Mouse (Mus musculus) lung, postnatal 0 days (tissue): ENCODE results near the gene Hist1h2ab.

Experiments
- CTCF ChIP-seq: IDR thresholded peaks from 2 replicates; pipeline ENCODE4 v1.5.1; 2016; ENCODE audit warnings: antibody characterized with exemption, mild to moderate bottlenecking
- EP300 ChIP-seq: IDR thresholded peaks from 2 replicates; pipeline ENCODE4 v1.6.1; 2016; ENCODE audit warnings: antibody characterized with exemption, mild to moderate bottlenecking, control low read depth

DNA sequence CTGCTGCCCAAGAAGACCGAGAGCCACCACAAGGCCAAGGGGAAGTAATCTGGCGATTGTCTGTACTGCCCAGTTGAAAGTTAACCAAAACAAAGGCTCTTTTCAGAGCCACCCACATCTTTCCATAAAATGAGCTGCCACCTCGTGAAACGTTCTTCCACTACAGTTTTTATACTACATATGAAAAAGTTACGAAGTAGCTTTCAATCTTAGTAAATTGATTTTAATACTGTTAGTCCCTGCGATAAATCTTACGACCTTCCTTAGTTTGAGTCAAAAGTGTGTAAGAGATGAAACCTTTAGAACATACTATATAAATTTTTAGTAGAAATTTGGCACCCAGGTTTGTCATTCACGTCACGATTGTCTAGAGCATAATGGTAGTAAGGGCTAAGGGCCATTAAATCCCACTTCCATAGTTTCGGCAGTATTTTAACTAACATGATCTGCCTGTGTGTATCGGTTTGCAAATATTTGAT, 591 bp downstream of the Hist1h2ab start:
- TF ChIP-seq CTCF (no peak), EP300 (no peak)
